Mouse (Mus musculus) layer of hippocampus, adult 11-12 months (tissue): Measurements from ENCODE around the gene Iqcd.

Experiments
- DNase-seq: peaks from one replicate; pipeline ENCODE4 v3.0.0; 2022; ENCODE audit warnings: low spot score

Gene Iqcd

DNA sequence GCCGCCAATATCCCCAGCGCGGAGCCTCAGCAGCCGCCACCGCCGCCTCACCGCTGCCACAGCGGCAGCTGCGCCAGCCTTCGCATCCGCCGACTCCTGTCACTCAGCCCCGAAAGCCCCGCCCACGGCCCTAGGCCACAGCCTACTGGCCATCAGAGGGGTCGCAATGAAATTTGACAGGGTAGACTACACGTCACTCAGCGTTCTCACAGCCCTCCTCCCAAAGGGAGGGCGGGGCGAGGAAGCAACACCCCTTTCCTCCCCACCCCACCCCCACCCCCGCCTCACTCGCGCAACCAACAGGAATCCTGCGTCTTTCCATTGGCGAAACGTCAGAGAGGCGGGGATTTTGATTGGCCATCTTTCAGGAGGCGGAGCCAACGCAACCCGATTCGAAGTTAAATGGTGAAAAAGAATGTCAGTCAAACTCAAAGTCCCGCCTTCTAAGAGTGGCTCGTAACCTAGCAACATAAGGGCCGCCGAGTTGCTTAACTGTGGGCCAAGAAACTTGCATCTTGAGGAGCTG is at the start of gene Iqcd, which contains the start of gene Tpcn1:
Gene Iqcd (plus strand): TSS at position 448 of the 526 bp plus-strand sequence.
Gene Tpcn1 (minus strand): TSS at position 105 of the 526 bp plus-strand sequence.
- peak; percentile 99 for DNase-seq

GRCm38 (mm10) chr5:120548236-120548850 is 40.5 kb upstream of the Iqcd start:
- no peak for DNase-seq

GRCm38 (mm10) chr5:120550137-120550536 is 38.7 kb upstream of the Iqcd start:
- no peak for DNase-seq

DNA sequence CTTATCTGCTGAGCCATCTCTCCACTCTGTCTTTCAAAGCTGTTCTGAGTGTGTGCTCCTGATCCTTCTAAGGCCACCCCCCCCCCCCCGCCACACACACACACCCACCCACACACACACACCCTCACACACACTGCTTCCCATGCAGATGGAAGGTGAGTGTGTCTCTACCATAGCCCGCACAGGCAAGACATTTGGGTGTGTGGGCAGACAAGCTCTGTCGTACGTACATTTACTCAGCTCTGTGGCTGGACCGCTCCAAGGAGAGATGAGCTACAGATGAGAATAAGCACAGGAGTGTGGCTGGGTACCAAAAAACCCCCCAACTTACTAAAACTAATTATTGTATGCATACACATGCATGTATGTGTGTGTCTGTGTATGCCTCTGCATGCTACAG is 38.1 kb upstream of the Iqcd start:
- no peak for DNase-seq

DNA sequence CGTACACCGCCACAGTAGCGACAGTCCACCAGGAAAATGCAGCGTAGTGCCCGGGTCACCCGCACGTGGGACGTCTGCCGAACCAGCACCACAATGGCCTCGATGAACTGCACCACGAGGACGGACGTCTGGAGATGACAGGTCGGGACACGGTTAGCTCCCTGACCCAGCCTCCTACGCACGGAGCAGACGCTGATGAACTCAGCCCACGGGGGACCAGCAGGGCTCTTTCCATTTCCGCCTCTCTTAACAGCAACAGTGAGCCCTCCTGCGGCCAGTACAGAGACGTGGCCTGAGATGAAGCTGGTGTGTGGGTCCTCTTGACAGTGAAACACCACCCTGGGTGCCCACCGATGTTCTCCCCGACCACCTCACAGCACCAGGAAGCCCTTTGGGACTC is 32.9 kb upstream of the Iqcd start:
- no peak for DNase-seq

GRCm38 (mm10) chr5:120558041-120558440 is 30.8 kb upstream of the Iqcd start:
- DNase-seq, result no peak

DNA sequence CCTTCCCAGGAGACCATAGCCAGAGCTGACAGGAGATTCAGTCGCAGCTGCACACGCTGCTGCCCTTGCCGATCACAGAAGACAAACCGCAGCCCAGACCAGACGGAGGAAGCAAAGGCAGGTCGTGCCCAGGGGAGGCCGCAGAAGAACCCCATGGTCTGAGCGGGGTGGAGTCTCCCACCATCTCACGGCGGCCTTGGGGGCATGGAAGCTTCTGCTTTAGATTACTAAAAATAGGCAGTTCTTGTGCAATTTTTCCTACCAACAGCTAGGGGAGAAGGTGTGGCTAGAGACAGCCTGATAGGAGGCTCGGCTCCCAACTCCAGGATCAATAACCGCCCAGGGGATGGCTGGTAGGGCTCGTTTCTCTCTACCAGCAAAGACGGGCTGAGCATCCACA is 30.1 kb upstream of the Iqcd start:
- no peak for DNase-seq

- DNase-seq, result no peak
Measured at GRCm38 (mm10) chr5:120560129-120560615, 28.6 kb upstream of the Iqcd start.

- no peak for DNase-seq
Measured at GRCm38 (mm10) chr5:120560616-120561311, 28.1 kb upstream of the Iqcd start.

- DNase-seq, result no peak
Measured at GRCm38 (mm10) chr5:120562956-120563913, 25.6 kb upstream of the Iqcd start.

DNA sequence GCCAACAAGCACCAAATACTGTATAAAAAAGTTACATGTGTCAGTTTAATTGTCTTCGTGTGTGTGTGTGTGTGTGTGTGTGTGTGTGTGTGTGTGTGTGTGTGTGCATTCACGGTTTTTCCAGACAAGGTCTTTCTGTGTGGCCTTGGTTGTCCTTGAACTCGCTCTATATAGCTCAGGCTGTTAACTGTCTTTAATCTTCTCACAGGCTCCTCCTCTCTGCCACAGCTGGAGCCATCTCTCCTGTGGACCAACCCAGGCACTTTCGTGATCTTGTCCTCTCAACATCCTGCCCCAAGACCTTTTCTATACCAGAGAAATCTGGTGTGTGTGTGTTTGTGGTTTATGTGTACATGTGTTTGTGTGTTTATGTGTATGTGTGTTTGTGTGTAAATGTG is 24.9 kb upstream of the Iqcd start:
- no peak for DNase-seq

- no peak for DNase-seq
Measured at GRCm38 (mm10) chr5:120565171-120565905, 23.5 kb upstream of the Iqcd start.

- DNase-seq, result no peak
Measured at GRCm38 (mm10) chr5:120566101-120566500, 22.7 kb upstream of the Iqcd start.

GRCm38 (mm10) chr5:120566681-120567252 is 22.0 kb upstream of the Iqcd start:
- DNase-seq, result no peak

- DNase-seq, result no peak
Measured at GRCm38 (mm10) chr5:120567253-120567701, 21.5 kb upstream of the Iqcd start.

GRCm38 (mm10) chr5:120567761-120568211 is 21.0 kb upstream of the Iqcd start:
- no peak for DNase-seq

GRCm38 (mm10) chr5:120568336-120568768 is 20.5 kb upstream of the Iqcd start:
- DNase-seq, result no peak

GRCm38 (mm10) chr5:120568964-120569363 is 19.9 kb upstream of the Iqcd start:
- no peak for DNase-seq

GRCm38 (mm10) chr5:120569791-120570190 is 19.0 kb upstream of the Iqcd start:
- DNase-seq, result no peak

- no peak for DNase-seq
Measured at GRCm38 (mm10) chr5:120570289-120570897, 18.4 kb upstream of the Iqcd start.
